Mouse (Mus musculus) testis, postnatal 10 days (tissue): Measurements from ENCODE around the gene Maob.

ENCODE experiments used
- DNase-seq: peaks from one replicate; pipeline ENCODE4 v3.0.0; 2021; ENCODE audit warnings: low spot score

Maob gene

DNA sequence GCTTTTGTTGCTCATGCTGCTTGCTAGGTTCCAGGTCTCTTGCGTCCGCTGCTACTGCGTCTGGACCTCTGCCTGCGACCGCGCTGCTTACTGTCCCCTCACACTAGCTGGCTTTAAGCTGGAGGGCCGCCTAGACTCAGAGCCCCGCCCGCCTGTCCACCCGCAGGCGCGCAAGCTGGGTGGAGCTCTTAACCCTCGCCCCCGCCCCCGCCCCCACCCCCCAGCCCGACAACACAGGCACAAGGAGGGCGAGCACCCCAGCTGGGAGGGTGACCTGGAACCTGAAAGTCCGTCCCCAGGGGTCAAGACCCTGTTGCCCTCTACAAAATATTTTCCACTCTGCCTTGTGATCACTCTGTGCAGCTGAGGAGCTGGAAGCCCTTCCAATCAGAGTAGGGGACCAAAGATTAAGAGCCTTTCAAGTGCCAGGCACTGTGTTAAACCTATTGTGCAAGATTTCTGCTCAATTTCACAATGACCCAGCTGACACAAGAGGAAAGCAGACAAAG, at the start of gene Maob:
Maob (minus strand) TSS at position 106 of the 509 bp plus-strand sequence.
- DNase-seq = peak; percentile 41

DNA sequence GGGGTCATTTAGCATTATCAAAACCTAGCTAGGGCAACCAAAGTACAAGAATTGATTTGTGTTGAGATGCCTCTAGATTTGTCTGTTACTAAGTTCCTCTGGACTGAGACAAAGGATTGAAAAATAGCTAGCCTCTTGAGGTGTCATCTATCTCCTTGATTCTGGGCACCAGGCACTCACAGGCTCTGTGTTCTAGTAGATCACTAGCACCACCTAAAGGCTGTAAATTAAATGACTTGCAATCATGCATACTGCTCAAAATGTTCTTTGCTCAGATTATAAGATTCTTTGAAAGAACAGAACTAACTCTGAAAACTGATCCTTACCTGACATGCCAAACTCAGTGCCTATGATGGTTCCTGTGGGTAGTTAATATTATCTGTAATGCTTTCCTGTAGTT, 43.1 kb upstream of the Maob start:
- DNase-seq = no peak

DNA sequence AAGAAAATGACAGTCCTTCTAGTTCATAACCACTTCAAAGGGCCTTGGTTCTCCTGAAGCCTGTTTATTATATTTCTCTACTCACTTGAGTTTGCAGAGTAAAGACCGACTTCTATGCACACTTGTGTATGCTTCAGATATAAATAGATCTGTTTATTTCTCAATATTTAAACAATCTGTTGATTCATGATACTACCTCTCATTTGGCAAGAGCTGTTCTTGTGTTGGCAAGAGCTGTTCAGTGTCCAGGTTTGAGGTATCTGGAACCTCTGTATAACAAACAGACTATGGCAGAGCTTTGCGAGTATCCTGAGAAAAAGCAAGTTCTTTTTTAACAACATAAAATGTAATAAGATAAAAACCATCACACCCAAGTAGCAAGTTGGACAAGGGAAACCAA, 28.9 kb upstream of the Maob start:
- DNase-seq = no peak

DNA sequence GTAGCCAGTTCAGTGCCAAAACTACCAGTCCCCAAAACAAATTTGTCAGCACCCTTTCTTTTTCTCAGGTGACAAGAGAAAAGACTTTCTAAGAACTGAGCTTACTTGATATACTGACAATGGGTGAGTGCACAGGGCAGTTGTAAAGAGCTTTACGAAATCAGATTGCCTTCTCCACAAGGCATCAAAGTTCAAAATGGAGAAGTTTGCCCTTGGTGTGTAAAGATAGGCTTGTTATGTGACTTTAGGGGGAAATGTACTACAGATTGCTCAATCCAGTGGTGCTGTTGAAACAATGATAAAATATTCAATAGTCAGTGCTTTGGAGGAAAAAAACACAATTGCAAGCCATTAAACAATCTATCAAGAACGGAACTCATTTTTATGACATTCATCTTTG, 24.3 kb upstream of the Maob start:
- no peak for DNase-seq

DNA sequence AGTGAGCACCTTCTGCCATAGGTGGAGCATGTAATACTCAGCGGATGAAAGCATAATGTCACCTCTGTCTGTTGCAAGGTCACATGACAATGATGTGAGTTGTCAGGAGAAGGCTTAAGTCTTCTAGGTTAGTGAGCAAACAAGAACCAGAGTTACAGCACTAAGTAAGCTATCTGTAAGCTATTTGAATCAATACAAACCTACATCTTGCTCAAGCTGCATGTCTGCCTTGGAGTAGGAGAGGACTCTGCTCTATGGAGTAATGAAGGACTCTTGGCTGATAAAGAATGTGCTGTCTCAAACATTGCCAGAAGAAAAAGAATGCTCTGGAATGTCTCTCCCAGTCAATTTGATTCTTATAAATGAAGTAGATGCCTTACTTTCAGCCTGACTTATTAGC, 20.1 kb upstream of the Maob start:
- DNase-seq = no peak

DNA sequence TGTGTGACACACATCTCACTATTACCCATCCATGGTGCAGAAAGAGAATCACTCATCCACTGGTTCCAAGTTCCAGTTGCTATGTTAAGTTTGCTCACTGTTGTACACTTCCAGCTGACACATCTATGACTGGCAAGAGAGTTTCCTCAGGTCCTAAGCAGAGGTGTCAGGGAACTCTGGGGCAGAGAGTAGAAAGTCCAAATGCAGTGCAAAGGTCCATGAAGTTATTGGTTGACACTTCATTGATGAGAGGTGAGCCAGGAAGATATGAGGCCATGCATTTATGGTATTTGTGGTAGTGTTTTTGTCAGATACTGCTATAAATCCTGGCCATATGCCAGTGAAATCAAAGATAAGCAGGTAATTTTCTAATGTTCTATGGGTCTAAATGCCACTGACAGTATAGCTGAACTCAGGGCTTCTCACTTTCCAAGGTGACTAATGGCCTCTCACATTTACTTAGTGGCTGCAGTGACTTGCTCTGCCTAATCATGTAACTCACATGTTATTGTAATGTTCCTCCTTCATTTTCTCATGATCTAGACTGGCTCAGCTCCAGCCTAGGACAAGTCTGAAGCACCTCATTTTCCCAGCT, 19.4 kb upstream of the Maob start:
- DNase-seq = no peak

DNA sequence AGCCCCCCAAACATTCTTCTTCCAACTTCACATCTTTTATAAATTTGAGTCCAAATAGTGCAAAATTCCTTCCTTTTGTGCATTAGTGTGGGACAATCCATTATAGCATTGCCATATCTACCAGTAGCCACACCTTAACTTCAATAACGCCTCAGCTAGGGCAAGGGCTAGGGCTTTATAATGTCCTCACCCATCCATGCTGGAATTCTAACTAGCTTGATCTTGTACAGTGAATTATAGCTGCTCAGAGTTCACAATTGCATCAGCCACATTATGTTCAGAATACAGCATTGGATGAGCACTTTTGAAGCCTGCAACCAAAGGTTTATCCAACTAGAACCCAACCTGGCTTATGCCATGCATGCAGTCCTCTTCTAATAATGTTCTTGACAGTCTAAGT, 8.9 kb upstream of the Maob start:
- DNase-seq = no peak

DNA sequence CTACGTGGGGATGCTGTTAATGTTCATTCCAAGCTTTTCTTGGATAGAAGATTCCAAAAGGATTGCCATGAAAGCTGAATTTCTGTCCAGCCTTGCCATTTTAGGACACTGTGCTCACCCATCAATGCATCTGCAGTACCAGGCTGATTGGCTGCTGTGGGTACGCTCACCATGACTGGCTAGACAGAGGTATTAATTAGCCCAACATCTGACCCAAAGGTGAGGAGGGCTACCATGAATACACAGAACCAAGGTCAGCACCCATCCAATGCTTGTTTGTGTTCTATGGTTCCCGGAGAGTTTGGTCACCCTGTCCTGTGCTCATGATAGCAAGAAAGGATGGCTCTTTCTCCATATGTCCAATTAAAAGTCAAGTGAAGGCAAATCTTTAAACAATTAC, 1.2 kb downstream of the Maob start:
- DNase-seq = no peak

DNA sequence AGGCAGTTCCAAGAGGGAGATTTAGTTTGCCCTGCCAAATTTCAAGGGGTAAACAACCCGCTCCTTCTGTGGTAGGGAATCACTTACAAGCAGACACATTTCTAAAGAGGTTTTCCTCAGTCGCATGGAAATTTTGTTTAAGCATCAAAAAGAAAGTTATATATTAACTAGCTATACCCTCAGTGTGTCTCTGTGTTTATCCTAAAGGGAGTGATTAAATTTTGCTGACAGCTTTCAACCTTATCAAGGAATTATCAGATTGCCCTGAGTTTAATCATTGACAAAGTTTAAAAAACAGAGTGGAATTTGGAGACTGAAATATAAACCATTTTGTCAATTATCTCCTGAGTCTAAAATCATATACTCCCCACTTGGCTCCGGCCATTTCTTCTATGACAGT, 5.1 kb downstream of the Maob start:
- no peak for DNase-seq

DNA sequence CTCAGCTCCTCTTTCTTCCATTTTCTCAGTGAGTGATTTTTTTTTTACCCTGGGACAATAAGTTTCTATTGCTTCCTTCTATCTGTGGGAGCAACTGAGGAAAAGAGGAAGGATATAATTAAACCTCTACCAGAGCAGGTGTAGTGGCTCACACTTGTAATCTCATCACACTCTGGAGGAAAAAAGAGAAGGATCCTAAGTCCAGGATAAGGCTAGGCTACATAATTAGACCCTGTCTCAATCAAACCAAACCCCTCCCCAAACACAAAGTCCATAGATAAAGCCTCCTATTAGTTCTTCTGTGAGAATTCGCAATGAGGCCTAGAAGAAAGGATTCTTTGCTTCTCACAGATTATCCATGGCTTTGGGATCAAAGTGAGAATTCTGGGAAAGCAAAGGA, 49.7 kb downstream of the Maob start:
- no peak for DNase-seq

DNA sequence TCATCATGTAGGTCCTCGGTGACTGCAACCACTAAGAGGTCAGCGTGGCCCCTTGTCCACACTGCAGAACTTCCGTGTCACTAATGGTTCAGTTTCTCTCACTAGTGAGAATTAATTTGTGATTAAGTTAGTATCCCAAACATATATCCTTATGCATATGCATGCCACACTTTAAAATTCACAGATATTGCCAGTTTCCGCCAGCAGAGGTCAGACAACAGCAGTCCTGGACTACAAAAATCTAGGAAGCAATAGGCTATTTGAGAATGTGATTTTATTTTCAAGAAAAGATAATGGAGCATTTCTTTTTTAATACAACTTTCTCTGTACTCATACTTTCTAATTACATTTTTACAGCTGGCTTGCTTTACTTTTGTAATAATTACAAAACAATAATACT, 51.0 kb downstream of the Maob start:
- DNase-seq = peak; percentile 41

DNA sequence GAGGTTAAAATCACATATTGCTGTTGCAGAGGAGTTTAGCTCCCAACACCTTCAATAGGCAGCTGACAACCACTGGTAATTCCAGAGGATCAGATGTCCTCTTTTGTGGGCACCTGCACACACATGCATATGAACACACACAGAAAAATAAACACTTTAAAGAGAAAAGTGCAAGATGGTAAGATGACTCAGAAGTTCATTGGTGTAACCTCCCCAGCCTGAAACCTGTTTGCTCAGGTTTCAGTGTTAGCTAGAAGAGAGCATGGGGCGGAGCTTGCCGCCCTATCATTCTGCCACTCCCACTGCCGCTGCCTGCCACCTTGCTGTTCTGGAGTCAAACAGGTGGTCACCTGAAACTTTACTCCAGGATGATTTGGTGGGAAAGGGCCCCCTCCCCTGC, 55.7 kb downstream of the Maob start:
- DNase-seq = no peak

DNA sequence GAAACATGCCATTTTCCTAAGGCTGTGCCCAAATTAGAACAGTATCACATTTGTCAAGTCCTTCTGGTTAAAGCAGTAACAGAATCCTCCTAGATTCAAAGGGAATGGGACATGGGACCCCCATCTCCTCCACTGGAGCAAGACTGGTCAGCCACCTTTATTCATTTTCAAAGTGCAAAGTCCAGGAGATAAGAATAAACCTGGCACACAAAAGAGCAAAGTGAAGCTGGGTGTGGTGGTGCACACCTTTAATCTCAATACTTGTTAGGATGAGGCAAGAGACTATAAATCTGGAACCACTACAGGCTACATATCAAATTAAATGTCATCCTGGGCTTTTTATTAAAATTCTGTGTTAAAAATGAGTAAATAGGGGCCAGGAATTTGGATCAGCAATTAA, 62.4 kb downstream of the Maob start:
- no peak for DNase-seq

DNA sequence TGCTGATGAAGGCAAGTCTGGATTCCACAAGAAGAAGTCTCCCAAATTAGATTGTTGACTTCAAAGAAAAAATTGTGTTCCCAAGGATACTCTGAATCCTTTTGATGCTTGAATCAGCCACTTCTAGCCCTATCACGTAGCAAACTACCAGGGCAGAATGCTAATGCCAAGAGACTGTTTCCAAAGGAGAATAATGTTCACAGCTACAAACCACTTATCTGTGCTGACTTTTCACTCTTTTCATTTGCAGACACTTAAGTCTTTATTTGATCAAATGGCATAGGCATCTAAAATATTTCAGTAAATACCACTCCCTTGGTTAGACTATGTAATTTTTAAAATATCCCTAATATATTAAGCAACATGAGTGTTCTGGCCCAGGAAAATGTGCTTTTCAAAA, 68.2 kb downstream of the Maob start:
- DNase-seq = no peak

DNA sequence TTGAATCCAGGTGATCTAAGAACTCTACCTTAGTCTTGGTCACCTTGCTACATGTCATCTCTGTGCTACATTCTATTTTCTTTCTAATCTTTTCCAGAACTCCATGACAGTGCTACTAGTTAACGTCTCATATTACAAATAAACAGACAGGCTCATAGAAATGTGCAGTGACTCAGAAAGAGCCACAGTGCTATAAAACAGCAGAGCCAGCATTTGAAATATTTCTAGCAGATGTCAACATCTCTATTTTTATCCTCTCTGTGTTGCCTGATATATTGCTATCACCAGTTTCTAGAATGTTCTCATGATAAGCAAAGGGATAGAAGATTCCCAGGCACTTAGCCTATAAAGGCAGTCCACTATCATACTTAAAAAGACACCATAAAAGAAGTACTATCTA, 103.1 kb downstream of the Maob start:
- no peak for DNase-seq

DNA sequence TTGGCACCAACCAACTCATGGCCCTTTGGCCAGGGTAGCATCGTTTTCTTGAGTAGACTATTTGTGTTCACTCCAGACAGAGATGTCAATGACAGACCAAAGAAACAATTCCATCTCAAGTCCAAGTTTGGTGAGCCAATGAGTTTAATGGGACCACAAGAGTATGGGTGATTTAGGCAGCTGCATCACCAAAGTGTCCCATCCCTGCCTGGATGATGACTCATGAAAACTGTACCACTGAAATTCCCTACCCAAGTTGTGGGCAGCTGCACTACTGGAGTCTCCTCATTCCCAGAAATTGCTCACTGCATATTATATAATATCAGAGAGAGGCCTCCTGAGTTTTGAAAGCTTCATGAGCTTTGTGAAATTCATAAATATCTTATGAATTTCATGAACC, 111.1 kb downstream of the Maob start:
- DNase-seq = no peak
